In the genomic region with DNA sequence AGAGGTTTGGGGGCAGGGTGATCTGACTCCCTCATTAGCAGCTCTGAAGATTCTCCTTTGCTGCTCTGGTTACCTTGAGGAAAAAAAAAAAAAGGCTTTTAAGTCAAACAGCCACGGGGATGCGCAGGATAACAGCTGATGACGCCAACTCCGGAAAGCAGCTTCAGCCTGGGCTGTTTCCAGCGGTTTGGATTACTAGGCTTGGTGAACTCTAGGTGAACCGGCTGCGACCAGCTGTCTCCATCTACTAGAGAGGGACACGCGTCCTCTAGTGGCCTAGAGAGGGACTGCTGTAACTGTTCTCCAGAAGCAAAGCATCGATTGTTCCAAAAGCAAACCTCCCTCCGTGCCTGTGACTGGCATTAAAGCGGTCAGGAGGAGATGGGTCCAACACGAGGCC, we compare ENCODE assay signal across 8 mouse cellular contexts. TPM values are rescaled to one million over a fixed set of nuclear protein-coding genes. Genes with fewer than 3 reads are reported as not detected.
DNase-seq lines count a peak whose midpoint lies in the region; ATAC-seq lines count a peak whose summit lies in the region.

No protein-coding gene starts in this region.

- peak; percentile 96 for DNase-seq in Muller cell, postnatal 12 days (ENCODE audit: inconsistent ontology term)
- peak; percentile 93 to 95 for DNase-seq in cerebellum, postnatal 10 days
- peak; percentile 86 to 87 for DNase-seq in frontal cortex, postnatal 14 days (ENCODE audit: low spot score in 2 of 2)
- DNase-seq in layer of hippocampus, postnatal 14 days (ENCODE audit: low spot score in 2 of 2) = peak; percentile 92
- peak; percentile 95 for DNase-seq in lung, postnatal 14 days
- DNase-seq in retina, adult 2 months (ENCODE audit: low read depth, low spot score) = peak; percentile 93
- DNase-seq in thymus, postnatal 25 days = peak; percentile 79

- ATAC-seq in hindbrain, embryonic 13.5 days (ENCODE audit: low FRiP score) = peak; percentile 91

- H3K9ac ChIP-seq in hindbrain, embryonic 13.5 days = no peak overlapping the region; the same call in 1 of the 2 replicates

- no peaks in the 10 kb centered on the region for H3K36me3 ChIP-seq in hindbrain, embryonic 13.5 days

- H3K27me3 ChIP-seq in hindbrain, embryonic 13.5 days = no peaks in the 10 kb centered on the region

- H3K4me2 ChIP-seq in hindbrain, embryonic 13.5 days = peak overlapping the region; percentile 42

- H3K27ac ChIP-seq in hindbrain, embryonic 13.5 days = 0 out of 2 replicates have a peak overlapping the region, but pooled peaks have one; percentile 6

- H3K4me3 ChIP-seq in hindbrain, embryonic 13.5 days = no peak overlapping the region

- WGBS in hindbrain, embryonic 13.5 days = 2% methylated on average over 13 of the region's 13 CpGs

- H3K9me3 ChIP-seq in hindbrain, embryonic 13.5 days = no peaks in the 10 kb centered on the region

- H3K4me1 ChIP-seq in hindbrain, embryonic 13.5 days (replicated peaks) = peaks cover 19% of the 10 kb centered on the region

RNA-seq across cellular contexts. Expression of gene Plekhb1, which starts 1.0 kb away (rescaled TPM):
- polyA plus RNA-seq in hindbrain, embryonic 13.5 days (2015; fragmentation: Nextera tagmentation; extraction: Ambion mirVana) = 12.8 and 16.0 TPM in 2 replicates
- total RNA-seq in layer of hippocampus, postnatal 14 days (2021) = 10 to 100 TPM; 85.3 to 86.1 TPM

RNA-seq across cellular contexts. Expression of gene Fam168a, which starts 43.2 kb away (rescaled TPM):
- 93.8 and 105 TPM in 2 replicates for polyA plus RNA-seq in hindbrain, embryonic 13.5 days (2015; fragmentation: Nextera tagmentation; extraction: Ambion mirVana)
- 100 to 1,000 TPM; 271 to 273 TPM for total RNA-seq in layer of hippocampus, postnatal 14 days (2021)

RNA-seq across cellular contexts. Expression of gene Mrpl48, which starts 55.1 kb away (rescaled TPM):
- polyA plus RNA-seq in hindbrain, embryonic 13.5 days (2015; fragmentation: Nextera tagmentation; extraction: Ambion mirVana) = 81.8 and 91.8 TPM in 2 replicates
- 10 to 100 TPM; 57.7 to 62.5 TPM for total RNA-seq in layer of hippocampus, postnatal 14 days (2021)

RNA-seq across cellular contexts. Expression of gene Rab6a, which starts 56.0 kb away (rescaled TPM):
- polyA plus RNA-seq in hindbrain, embryonic 13.5 days (2015; fragmentation: Nextera tagmentation; extraction: Ambion mirVana) = 224 and 226 TPM in 2 replicates
- 100 to 1,000 TPM; 374 to 378 TPM for total RNA-seq in layer of hippocampus, postnatal 14 days (2021)
